Mouse (Mus musculus) midbrain, embryonic 14.5 days (tissue): ENCODE results near the gene Gm20696. TPM values are rescaled to one million over a fixed set of nuclear protein-coding genes. Genes with fewer than 3 reads are reported as not detected.

ENCODE experiments used
- ATAC-seq: fragments of 200-750 bp; cut with Nextera tagmentation; 2 replicates; pipeline ENCODE4 v1.8.0; 2017; ENCODE audit warnings: moderate number of reproducible peaks, moderate library complexity; ENCODE audit not compliant: low FRiP score, low TSS enrichment
- DNase-seq: peaks from one replicate; pipeline ENCODE4 v3.0.0-alpha.2; 2015
- H3K27ac ChIP-seq: fragments of 300-500 bp; sonication (generic); replicated peaks from 2 replicates; pipeline ENCODE4 v1.5.1; 2014; ENCODE audit warnings: mild to moderate bottlenecking, low read depth, low read length, moderate library complexity
- H3K27me3 ChIP-seq: fragments of 300-500 bp; sonication (generic); 2 replicates; pipeline ENCODE4 v1.6.1; 2014; ENCODE audit warnings: low read length, control low read depth, mixed read lengths; ENCODE audit not compliant: control insufficient read depth, insufficient read depth
- H3K36me3 ChIP-seq: fragments of 300-500 bp; sonication (generic); 2 replicates; pipeline ENCODE4 v1.6.1; 2014; ENCODE audit warnings: low read length, control low read depth; ENCODE audit not compliant: control insufficient read depth, insufficient read depth
- H3K4me1 ChIP-seq: fragments of 300-500 bp; sonication (generic); 2 replicates; pipeline ENCODE4 v1.6.1; 2014; ENCODE audit warnings: mild to moderate bottlenecking, antibody characterized with exemption, low read length, control low read depth; ENCODE audit not compliant: control insufficient read depth, insufficient read depth
- H3K4me2 ChIP-seq: fragments of 300-500 bp; sonication (generic); 2 replicates; pipeline ENCODE4 v1.6.1; 2014; ENCODE audit warnings: mild to moderate bottlenecking, low read length, moderate library complexity
- H3K4me3 ChIP-seq: fragments of 300-500 bp; sonication (generic); replicated peaks from 2 replicates; pipeline ENCODE4 v1.5.1; 2014; ENCODE audit warnings: low read depth, low read length
- H3K9ac ChIP-seq: fragments of 300-500 bp; sonication (generic); replicated peaks from 2 replicates; pipeline ENCODE4 v1.6.1; 2014; ENCODE audit warnings: mild to moderate bottlenecking, low read length, moderate library complexity
- H3K9me3 ChIP-seq: fragments of 300-500 bp; sonication (generic); 2 replicates; pipeline ENCODE4 v1.6.1; 2016; ENCODE audit warnings: low read length, control low read depth, mixed read lengths; ENCODE audit not compliant: control insufficient read depth
- WGBS: fragments of 180-500 bp; shearing (Covaris S2); extraction: QIAGEN DNeasy Blood & Tissue Kit; methylation state at CpG from one replicate; pipeline ENCODE4 v1.1.7; 2014; 5-methylcytosine and 5-hydroxymethylcytosine counted together
- polyA plus RNA-seq: library from polyadenylated mRNA; unstranded; fragments of >200 nt; fragmentation: Nextera tagmentation; extraction: Ambion mirVana; gene quantifications from 2 replicates; pipeline ENCODE4 v1.2.1, GENCODE M21; 2014

Gm20696 gene
- polyA plus RNA-seq, 1 experiment from 2014 or later, result 4.0 TPM

DNA sequence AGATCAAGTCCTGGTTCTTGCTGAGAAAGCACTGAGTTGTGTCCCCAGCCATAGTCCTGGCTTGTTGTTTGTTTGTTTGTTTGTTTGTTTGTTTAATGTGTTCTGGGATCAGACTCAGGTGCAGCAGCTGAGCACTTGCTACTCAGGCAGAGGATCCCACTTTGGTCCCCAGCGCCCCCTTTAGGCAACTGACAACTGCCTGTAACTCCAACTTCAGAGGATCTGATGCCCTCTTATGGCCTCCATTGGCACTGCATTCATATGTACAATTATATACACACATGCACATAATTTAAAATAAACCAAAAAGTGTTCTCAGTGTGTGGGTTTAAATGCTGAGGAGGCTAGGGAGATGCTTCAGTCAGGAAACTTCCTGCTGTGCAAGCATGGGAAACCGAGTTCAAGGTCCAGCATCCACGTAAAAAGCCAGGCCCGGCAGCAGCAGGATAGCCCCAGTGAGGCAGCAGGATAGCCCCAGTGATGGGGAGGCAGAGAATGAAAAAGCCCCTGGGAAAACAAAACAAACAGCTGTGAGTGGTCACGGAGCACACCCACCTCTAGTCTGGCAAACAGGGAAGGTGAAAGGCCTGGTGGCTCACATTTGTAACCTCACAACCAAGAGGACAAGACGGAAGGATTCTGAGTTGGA is 139.0 kb downstream of the Gm20696 start:
- no peak overlapping the region for H3K4me3 ChIP-seq
- H3K9ac ChIP-seq, result no peak overlapping the region
- no peaks in the 10 kb centered on the region for H3K9me3 ChIP-seq
- no peak overlapping the region for H3K27ac ChIP-seq
- no peak for ATAC-seq
- DNase-seq, result no peak
- no peaks in the 10 kb centered on the region for H3K4me1 ChIP-seq
- H3K4me2 ChIP-seq, result no peak overlapping the region
- H3K36me3 ChIP-seq, result no peaks in the 10 kb centered on the region
- H3K27me3 ChIP-seq, result no peaks in the 10 kb centered on the region
- WGBS, result 96% methylated on average over 6 of the region's 6 CpGs

GRCm38 (mm10) chr6:99525351-99525750 is 141.2 kb downstream of the Gm20696 start:
- Histone ChIP-seq H3K4me3 (no peak overlapping the region), H3K4me2 (no peak overlapping the region), H3K27me3 (no peaks in the 10 kb centered on the region), H3K36me3 (no peaks in the 10 kb centered on the region), H3K9me3 (no peaks in the 10 kb centered on the region), H3K27ac (no peak overlapping the region), H3K9ac (no peak overlapping the region), H3K4me1 (no peaks in the 10 kb centered on the region)
- no peak for ATAC-seq
- 56% methylated on average over 8 of the region's 8 CpGs for WGBS
- DNase-seq, result peak; percentile 61

- Histone ChIP-seq H3K27ac (peak overlapping the region; percentile 99), H3K4me1 (0 out of 2 replicates have a peak, but pooled peaks cover 4% of the 10 kb centered on the region), H3K36me3 (no peaks in the 10 kb centered on the region), H3K4me2 (peak overlapping the region; percentile 100), H3K4me3 (peak overlapping the region; percentile 68), H3K9ac (peak overlapping the region; percentile 93), H3K27me3 (no peaks in the 10 kb centered on the region), H3K9me3 (no peaks in the 10 kb centered on the region)
- ATAC-seq (no peak), DNase-seq (no peak)
- WGBS, result 28% methylated on average over 10 of the region's 10 CpGs
Measured at GRCm38 (mm10) chr6:99523679-99524370, 142.8 kb downstream of the Gm20696 start.

GRCm38 (mm10) chr6:99523109-99523632 is 143.4 kb downstream of the Gm20696 start:
- peak; percentile 74 for DNase-seq
- ATAC-seq, result peak; percentile 21; the same call in 1 of the 2 replicates
- H3K36me3 ChIP-seq, result no peaks in the 10 kb centered on the region
- 0 out of 2 replicates have a peak, but pooled peaks cover 4% of the 10 kb centered on the region for H3K4me1 ChIP-seq
- H3K9ac ChIP-seq, result peak overlapping the region; percentile 93
- H3K9me3 ChIP-seq, result no peaks in the 10 kb centered on the region
- peak overlapping the region; percentile 68 for H3K4me3 ChIP-seq
- under 1% methylated on average over 22 of the region's 22 CpGs for WGBS
- no peaks in the 10 kb centered on the region for H3K27me3 ChIP-seq
- H3K27ac ChIP-seq, result peak overlapping the region; percentile 99
- peak overlapping the region; percentile 100 for H3K4me2 ChIP-seq

- H3K4me3 ChIP-seq, result peak within 1 kb of the TSS; percentile 68
- 0 out of 2 replicates have a peak, but pooled peaks cover 4% of the 10 kb centered on the region for H3K4me1 ChIP-seq
- H3K9ac ChIP-seq, result peak within 1 kb of the TSS; percentile 93
- ATAC-seq, result peak; percentile 75
- WGBS, result under 1% methylated on average over 68 of the region's 72 CpGs
- peak within 1 kb of the TSS; percentile 100 for H3K4me2 ChIP-seq
- peak within 1 kb of the TSS; percentile 99 for H3K27ac ChIP-seq
- H3K36me3 ChIP-seq, result no peaks in the 10 kb centered on the region
- DNase-seq, result peak; percentile 92
- no peaks in the 10 kb centered on the region for H3K9me3 ChIP-seq
- H3K27me3 ChIP-seq, result no peaks in the 10 kb centered on the region
Measured at GRCm38 (mm10) chr6:99522359-99523108, 144.1 kb downstream of the Gm20696 start, which contains the start of gene Foxp1. Gene Foxp1 (minus strand): TSS chr6:99522721.

- Histone ChIP-seq H3K4me2 (peak overlapping the region; percentile 100), H3K9ac (peak overlapping the region; percentile 93), H3K27me3 (no peaks in the 10 kb centered on the region), H3K4me3 (peak overlapping the region; percentile 68), H3K36me3 (no peaks in the 10 kb centered on the region), H3K27ac (peak overlapping the region; percentile 82), H3K4me1 (0 out of 2 replicates have a peak, but pooled peaks cover 4% of the 10 kb centered on the region), H3K9me3 (no peaks in the 10 kb centered on the region)
- ATAC-seq (peak; percentile 26), DNase-seq (peak; percentile 65)
- WGBS, result under 1% methylated on average over 64 of the region's 64 CpGs
Measured at GRCm38 (mm10) chr6:99521641-99522358, 144.8 kb downstream of the Gm20696 start.

GRCm38 (mm10) chr6:99521038-99521640 is 145.5 kb downstream of the Gm20696 start:
- Histone ChIP-seq H3K4me1 (0 out of 2 replicates have a peak, but pooled peaks cover 4% of the 10 kb centered on the region), H3K36me3 (no peaks in the 10 kb centered on the region), H3K9ac (peak overlapping the region; percentile 93), H3K27me3 (no peaks in the 10 kb centered on the region), H3K4me2 (peak overlapping the region; percentile 100), H3K9me3 (no peaks in the 10 kb centered on the region), H3K27ac (peak overlapping the region; percentile 82), H3K4me3 (peak overlapping the region; percentile 68)
- WGBS, result under 1% methylated on average over 53 of the region's 54 CpGs
- ATAC-seq (peak; percentile 43), DNase-seq (peak; percentile 75)
